Mouse (Mus musculus) cerebellum, postnatal 10 days (tissue): ENCODE measurements around the gene Ncam1.

Experiments
- DNase-seq, 2 experiments: peaks; one replicate each; pipeline ENCODE4 v3.0.0; 2021; ENCODE audit warnings: mixed read lengths in 2 of 2

Gene Ncam1

DNA sequence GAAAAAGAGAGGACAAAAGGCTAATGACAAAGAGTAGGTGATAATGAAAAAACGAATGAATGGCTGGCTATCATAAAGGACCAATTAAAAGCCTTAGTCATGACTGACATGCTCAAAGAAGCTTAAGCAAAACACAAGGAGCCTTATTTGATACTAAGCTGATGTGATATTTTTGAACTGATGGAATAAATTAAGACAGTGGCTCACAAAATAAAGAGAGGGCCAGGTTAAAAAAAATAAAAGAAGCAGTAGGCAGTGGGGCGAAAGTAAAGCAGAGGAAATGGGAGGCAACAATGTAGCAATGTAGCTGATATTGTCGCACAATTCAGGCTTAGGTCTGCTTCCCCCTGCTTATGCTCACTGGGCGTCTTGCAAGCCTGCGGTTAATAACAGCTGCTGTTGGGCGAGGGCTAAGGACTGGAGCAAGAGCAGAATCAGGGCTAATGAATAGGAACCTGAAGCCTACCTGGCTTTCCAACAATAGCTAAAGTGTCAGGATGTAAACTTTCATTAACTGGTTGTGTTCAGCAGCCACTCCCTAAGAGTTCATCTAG lies 126.0 kb downstream of the Ncam1 start:
- no peak for DNase-seq

DNA sequence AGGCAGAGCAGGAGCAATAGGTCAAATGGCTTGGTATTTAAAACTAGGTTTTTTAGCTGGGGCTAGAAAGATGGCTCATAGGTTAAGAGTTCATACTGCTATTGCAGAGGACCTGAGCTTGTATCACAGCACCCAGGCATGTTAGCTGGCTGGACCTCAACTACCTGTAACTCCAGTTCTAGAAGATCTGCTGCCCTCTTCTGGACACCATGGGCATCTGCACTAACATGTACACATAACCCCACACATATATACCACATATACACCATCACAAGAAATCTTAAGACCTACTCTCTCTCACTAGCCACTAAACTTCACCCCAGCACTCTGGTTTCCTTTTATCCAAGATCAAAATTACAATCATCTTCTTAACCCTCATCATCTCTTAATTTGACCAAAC lies 131.7 kb downstream of the Ncam1 start:
- no peak for DNase-seq

DNA sequence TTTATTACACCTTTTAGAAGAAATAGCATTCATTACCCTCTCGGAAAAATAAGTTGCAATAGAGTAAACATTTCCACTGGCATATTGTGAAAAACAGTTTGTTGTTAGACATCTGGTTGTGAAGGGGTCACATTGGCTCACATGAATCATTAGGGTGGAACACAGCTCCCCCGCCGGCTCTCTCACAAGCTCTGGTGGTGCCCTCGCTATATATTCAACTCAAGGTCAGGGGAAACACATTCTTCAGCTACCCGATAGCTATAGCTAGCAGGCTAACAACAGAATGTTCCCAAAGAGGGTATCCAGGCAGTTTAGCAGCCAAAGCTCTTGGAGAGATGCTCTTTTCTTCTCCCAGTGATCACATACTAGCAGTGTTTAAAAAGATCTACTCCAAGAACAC lies 133.4 kb downstream of the Ncam1 start:
- DNase-seq: no peak

DNA sequence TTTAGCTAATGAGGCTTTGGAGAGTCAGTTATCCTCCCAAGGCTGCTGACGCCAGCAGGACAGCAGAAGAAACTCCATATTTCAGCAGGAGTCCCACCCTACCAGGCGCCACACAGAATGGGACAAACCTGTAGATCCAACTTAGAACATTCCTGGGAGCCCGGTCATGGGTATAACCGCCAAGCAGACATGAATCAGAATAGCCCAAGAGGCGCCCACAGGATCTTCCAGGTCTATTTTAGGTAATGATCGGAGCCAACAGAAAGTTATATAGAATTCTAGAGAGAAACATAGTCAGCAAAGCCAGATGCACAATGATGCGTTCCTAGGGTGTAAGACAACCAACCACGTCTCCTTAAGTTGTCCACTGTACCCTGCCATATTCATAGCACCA lies 134.8 kb downstream of the Ncam1 start:
- DNase-seq: no peak

DNA sequence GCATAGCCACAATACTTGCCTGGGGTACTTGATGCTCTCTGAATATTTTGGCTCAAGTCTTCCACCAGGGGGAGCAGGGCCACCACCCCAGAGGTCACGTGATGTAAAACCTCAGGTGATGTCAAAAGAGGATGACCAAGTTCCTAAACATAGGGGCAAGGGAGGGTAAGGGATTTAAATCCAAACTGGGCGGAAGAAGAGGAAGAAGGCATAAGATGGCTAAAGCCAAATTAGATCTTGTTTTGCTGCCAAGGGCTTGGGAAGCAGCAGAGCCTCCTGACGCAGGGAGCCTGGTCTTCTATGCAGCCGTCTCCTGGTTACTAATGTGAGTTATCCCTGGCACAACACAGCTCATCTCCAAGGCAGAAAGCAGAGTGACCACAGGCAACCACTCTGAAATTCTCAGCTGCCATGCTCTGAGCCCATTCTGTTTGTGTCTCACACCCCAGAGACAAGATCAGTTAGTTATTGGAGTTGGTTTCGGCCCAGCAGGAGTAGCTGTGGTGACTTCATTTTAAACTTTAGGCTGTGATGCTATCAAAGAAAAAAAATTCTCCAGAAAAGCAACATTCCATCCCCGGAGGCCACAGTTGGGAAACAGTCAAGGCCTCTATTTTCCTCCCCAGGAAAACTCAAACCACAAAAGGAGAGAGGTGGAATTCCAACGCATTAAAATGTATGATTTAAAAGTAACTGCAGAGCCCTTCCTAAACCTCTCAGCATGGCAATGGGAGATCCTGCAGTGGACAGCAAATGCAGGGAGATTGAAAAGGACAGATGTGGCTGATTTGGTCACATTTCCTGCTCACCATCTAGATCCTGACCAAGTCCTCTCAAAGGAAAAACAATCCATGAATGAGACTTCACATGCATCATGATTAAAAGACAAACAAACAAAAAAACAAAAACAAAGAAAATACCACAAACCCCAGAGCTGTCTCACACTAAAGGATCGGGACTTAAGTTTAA lies 135.5 kb downstream of the Ncam1 start:
- DNase-seq: peak; percentile 58 to 71

DNA sequence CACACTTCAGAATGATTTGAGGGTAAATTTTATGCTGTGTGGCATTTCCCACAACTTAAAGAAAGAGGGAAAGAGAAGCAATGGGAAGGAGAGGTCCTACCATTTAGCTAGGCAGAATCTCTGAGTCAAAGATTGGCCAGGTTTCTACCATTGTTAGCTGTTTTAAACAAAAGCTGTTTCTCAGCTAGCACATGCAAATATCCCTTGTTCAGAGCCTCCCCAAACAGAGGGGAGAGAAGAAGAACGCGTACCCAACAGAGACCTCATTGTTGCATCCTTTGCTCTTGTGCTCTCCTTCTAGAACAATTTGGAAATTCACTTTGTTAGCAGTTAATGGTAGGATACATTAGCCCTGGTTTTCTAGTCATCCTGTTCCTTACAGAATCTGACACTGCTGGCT lies 137.2 kb downstream of the Ncam1 start:
- DNase-seq: no peak

DNA sequence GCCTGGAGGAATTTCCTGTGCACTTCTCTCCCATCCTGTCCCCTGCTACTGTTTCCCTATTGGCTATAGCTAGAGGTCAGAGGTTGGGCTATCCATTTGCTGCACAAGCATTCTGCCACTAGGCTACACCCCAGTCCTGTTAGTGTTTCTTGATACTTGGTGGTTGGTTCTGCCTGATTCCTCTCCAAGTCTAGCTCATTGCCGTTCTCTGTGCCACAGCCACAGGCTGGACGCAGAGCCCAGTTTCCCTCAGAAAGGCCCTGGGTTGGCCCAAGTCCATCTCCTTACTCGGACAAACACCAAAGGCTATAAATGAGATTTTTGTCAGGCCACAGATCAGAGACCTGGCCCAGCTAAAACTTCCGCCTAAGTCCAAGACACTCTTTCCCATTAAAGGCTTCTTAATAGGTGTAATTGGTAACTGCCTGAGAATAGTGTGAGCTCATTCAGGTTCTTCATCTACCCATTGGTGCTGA lies 140.3 kb downstream of the Ncam1 start:
- peak; percentile 53 to 63 for DNase-seq

DNA sequence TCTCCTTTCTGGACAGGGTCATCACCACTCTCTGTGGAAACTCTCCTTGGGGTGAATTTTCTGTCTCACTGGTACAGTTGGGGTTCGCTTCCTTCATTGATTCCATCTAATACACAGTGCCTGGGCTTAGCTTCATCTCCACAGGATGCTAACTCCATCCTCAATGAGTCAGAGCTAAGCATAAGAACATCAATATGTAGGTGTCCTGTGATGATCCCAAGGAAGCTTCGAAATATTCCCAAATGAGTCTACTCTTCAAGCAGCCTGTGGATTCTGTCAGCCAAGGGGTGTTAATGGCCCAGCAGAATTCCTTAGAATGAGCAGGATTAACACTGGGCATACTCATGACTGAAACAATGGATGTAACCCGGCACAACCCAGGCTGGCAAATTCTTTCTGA lies 144.3 kb downstream of the Ncam1 start:
- DNase-seq: no peak

DNA sequence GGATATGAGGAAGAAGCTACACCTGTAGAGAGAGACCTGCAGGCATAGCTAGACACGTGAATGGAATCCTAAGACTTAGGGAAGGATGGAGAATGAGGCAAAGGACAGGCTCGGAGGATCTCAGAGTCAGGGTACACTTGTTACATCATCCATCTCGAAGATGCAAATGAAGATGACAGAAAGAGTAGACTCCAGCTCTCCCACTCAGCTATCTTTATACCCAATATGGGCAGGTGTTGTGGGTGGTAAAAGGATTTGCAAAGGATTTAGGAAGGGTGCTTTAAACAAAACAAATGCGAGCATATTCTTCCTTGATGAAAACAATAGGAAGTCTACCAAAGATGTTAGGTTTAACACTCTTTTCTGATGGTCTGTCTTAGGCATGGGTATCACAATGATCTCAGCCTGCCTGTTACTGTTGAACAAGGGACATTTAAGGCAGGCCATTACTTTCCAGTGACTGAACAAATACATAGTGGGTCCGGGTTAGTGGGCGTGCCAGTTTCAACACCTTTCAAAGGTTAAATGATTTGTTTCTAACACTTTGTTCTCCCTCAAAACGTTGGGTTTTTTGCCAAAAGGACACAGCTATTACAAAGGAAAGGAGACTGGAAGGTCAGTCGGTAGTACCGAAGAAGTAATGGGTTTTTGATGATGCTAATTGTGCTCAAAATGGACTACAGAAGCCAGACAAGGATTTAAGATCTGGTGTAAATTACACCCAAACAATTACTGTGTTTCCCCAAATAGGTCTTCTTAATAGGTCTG lies 145.1 kb downstream of the Ncam1 start:
- DNase-seq: no peak

DNA sequence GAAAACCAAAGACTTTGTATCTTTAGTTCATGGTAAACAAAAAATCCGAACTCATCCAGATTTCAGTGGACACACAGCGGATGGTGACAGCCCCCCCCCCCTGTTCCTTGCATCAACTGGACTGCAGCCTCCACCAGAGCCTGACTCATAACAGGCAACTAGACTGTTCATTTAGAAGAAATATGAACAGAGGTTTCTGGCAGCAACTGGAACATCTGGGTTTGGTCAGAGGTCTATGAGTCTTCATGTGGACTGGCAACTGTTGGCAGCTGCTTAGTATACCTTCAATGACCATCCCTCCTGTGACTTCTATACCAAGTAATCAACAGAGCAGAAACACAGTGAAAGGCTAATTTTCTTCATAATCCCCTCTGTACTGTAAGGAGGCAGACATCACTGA lies 154.4 kb downstream of the Ncam1 start:
- no peak for DNase-seq

DNA sequence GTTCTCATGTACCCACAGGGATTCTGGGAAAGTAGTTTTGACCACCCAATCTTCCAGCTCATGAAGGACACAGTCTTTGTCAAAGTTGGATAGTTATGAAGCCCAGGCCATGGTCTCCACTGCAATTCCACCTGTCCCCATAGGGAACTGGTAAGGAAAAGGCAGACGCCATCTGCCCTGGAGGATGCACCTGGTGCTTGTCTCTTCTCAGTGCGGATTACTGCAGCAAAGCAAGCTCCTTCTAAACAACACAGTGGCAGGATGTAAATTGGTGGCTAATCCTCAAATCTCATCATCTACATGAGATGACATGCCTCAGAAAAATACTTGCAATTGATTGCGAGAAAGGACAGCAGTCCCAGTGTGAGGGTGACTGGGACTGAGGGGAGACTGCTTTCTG lies 158.0 kb downstream of the Ncam1 start:
- peak; percentile 31 to 44 for DNase-seq

DNA sequence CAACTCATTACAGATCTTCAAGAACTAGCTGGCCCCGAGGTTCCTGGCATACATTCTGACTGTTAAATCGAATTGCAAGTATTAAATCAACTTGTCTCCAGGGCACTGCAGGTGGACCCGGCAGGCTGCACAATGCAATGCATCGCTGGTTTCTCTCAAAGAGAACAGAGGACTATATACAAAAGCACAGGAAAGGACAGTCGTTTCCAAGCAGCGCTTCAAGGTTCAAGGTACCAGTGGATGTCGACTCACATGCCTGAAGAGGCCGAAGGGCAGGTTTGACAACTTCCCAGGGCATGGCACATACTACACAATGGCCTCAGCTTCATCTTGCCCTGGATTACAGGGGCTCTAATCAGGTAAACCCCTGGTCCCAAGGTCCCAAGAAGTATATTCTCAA lies 158.6 kb downstream of the Ncam1 start:
- peak in 1 of 2 experiments; percentile 20 for DNase-seq

DNA sequence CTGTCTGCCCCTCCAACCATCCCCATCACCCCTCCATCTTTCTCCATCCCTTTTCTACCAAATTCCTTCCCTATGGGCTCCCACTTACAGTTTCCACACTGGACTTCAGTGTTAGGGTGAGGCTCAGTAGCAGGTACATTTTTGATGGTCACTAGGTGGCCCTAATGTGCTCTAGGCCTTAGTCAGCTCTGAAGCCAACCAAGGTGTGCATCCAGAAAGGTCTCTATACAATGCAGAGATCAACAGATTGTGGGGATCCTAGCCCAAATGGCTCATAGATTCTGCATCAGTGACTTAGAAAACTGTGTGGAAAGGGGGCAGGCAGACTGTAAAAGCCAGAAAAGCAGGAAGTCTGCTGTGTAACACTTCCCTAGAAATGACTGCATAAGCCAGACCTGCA lies 160.8 kb downstream of the Ncam1 start:
- peak in 1 of 2 experiments; percentile 18 for DNase-seq

DNA sequence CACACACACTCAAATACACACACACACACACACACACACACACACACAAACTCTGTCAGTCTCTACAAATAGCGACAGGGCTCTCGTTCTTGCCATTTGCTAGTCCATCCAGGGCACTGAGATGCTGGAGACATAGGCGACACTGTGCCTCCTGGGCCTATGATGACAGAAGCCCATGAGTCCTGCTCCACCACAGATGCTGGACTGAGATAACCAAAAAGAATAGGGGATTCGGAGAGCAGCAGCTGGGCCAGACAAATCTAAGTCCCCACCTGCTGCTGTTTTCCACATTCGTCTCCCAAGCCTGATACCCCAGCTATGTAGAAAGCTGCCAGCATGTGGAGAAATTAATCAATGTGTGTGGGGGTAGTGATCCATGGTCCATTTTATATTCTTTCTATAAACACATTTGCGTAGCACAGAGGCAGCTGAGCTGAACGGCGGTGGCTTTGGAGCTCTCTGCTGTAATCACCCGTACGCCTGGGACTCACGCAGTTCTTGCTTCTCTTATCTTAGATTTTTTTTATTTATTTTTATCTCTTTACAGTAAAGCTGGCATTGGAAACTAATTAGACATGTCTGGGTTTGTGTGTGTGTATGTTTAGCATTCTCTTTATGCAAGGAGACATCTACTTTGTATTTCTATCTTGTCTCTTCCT lies 162.9 kb downstream of the Ncam1 start:
- no peak for DNase-seq

DNA sequence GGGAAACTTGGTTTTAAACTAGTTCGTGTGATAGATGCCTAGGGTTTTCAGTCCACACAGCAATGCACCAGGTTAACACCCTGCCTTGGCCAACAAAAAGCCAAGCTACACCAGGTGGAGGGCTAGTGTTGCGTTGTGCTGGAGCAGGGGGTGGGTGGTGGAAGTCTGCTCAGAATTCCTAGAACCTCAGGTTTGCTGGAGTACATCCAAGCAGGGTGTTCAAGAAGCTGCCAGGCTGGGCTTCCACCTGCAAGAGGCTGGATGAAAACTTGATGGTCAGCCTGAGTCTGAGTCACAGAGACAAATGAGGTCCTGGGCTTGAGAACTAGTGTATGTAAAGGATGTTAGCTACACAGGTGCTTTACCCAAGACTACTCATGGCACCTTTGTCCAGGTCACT lies 166.1 kb downstream of the Ncam1 start:
- peak in 1 of 2 experiments; percentile 26 for DNase-seq

DNA sequence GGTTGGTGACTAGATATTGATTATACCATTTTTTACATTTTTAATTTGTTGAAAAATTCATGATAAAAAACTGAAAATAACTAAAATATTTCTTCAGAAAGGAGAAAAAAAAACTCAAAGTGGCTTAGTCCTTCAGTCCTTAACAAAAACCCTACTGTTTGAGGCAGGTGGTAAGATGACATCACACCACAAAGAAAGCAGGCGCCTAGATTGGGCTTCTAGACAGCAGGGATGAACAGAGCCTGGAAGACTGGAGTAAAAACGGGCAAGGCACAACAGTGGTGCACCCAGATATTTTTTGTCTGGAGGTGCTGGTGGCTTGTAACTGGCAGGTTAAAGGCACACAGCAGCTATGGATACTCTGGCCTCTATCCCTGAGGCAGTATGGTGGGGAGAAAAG lies 168.4 kb downstream of the Ncam1 start:
- DNase-seq: no peak

DNA sequence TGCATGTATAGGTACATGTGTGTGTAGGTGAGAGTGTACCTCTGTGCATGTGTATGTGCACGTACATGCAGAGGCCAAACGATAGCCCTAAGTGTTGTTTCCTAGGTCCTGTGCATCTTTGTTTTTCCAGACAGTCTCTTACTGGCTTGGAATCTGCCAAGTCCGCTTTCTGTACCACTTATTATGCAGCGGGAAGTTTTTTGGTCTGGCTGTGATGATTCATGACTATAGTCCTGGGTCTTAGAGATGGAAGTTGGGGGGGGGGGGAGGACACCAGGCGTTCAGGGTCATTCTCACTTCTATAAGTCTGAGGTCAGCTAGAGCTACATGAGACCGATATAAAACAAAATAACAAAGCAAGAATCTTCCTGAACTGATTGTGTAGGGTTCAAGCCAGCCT lies 173.8 kb downstream of the Ncam1 start:
- no peak for DNase-seq

DNA sequence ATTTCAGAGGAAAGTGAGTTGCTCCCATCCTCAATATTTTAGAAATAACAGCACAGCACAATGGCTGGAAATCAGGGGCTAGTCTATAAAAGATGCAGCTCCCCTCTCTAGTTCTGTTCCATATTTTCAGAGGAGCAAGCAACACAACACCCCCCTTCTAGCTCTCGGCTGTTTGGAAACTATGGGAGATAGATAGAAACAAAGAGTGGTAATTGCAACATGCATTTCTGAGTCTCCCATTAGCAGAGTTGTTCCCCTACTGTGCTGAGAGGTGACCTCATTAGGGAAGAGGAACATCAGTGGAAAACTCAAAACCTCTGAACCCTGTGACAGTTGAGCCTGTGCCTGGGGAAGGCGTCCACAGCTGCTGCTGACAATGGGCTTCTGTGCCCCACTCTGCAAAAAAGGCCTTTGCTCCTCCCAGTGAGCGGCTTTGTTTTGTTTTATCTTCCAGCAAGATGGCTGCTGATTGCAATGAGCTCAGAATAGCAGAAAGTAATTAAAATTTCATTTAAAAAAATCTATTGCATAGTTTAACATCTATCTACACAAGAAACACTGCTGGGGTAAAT lies 174.7 kb downstream of the Ncam1 start:
- peak in 1 of 2 experiments; percentile 20 for DNase-seq

DNA sequence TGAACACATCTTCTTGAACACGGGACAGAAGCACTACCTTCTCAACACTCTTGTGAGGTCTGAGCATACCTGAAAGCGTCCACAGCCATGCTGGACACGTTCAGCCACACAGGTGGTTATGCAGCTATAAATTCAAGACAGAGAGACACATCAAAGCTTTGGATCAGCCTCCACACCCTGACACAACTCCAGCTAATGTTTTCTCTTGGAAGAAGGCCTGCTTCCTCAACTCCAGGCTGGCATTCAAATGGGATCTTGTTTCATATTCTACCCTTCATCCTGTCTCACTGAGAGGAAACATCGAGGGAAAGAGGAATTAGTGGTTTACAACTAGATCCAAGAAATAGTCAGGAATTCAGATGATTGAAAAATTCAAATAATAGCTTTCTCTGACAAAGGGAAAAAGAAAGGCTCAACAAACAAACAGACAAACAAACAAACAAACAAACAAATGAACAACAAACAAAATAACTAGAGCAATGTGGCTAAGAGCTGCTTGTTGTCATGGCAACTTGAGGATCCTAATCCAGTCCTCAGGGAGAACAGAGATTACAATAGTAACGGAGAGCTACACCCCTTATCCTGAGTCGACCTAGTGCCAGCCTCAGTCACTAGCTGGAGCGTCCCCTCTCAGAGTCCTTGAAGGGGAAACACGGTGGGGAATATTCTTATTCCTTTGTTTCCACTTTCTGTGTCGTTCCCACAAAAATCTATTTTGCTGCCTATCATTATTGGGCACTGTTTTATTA lies 175.6 kb downstream of the Ncam1 start:
- DNase-seq: peak; percentile 36 to 43

DNA sequence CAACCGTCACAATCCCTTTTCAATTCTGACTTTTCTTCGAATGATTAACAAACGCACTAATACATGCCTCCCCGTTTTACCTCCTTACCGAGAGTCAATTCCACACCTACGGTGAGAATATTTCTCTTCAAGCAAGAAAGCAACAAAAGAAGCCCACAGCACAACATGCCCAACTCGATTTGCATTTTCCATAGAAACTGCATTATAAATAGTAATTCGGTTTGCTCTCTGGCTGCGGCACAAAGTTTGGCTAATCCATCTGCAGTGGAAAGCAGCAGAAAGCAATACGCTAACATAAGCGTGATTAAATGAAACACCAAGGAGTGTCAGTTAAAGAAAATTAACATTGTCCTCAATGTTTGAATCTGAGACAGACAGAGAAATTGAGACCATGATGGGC lies 177.0 kb downstream of the Ncam1 start:
- no peak for DNase-seq

DNA sequence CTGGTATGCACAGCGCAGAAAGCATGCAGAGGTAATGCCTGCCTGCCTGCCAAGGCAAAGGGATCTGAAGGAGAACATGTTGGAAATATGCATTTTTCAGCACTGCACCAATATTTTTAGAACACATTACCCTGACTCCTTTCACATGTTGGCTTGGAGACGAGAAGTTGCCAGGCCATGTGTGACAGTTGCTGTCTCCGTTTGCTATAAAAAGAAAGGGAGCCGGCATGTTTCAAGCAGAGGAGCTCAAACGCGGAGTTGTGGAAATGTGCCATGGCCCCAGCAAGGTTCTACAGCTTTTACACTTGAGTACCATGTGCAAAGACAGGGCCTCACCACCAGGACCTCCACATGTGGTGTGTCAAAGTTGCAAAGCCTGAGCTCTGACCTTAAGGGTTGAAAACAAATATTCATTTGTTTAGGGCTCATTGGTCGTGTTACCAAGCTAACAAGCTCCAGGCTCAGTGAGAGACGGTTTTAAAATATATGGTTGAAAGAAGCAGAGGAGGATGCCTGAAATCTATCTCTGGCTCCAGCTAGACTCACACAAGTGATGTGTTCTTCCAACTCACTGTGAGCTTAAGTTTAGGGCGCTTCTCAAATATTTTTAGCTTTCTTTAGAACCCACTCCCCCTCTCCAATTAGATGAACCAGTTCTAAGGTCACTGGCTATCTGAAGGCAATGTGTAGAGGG lies 179.9 kb downstream of the Ncam1 start:
- peak; percentile 51 to 62 for DNase-seq
